Mouse (Mus musculus): ENCODE data around the gene Hist2h3c2.
"Not testable (repeated sequence)": the region's sequence is repeated elsewhere in the genome, so short reads cannot be mapped to it uniquely, and the experiment has no call there.

DNA sequence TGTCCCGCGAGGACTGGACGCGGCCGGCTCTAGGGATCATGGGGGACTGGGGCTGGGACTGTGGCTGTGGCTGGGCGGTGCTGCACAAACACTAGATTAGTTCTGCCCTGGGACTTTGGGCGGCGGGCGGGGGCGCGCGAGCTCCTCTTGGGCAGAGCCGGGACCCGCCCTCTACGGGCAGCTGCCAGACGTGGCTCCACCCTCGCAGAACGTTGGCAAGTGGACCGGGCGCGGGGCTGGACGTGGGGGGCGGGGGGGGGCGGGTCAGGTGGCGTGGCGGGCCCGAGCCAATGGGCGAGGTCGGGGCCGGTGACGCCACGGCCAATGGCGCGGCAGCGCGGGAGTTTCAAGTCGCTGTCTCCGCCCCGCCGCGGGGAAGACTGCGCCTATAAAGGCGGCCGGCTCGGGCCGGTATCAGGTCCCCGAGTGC lies 7.5 kb upstream of the Hist2h3c2 start, which contains the start of gene Hist2h3c1:
- not testable (repeated sequence) for TF ChIP-seq CTCF (IDR thresholded peaks at IDR 0.05; ENCODE audit: borderline replicate concordance, insufficient read depth, low read depth, low read length); POLR2A (IDR thresholded peaks at IDR 0.05; ENCODE audit: borderline replicate concordance, insufficient read depth, low read length)

All from cerebellum, adult 2 months (tissue).